Mouse (Mus musculus) left cerebral cortex, postnatal 14 days (tissue): ENCODE measurements at regions not wholly inside any gene's neighbourhood (a gene's known extent, or its start where the extent isn't known, plus 50 kb on each side); places are given as distances from the start of the nearest gene placed in this dataset.

ENCODE experiments used
- DNase-seq, 2 experiments: peaks; one replicate each; pipeline ENCODE4 v3.0.0; 2021 to 2022; ENCODE audit warnings: low spot score in 2 of 2, mixed read lengths in 1 of 2
- intact Hi-C: fragments of 180-260 bp; cut with DNase I; formaldehyde crosslinking; loops from one replicate; pipeline ENCODE4 v1.15.1; 2025

GRCm38 (mm10) chr6:31630009-31630408 is 66.2 kb upstream of the Podxl start:
- intact Hi-C loops: no loop called here

GRCm38 (mm10) chr6:31627912-31628311 is 64.1 kb upstream of the Podxl start:
- intact Hi-C loops: no loop called here
- DNase-seq: no peak

More at GRCm38 (mm10) chr6:31630009-31630408, 66.2 kb upstream of the Podxl start:
- no peak for DNase-seq

- no peak for DNase-seq
- intact Hi-C loops: no loop called here
These were observed 61.3 kb upstream of the Podxl start for GRCm38 (mm10) chr6:31625055-31625454.

- DNase-seq: no peak
- intact Hi-C loops: no loop called here
These were observed 60.6 kb upstream of the Podxl start for GRCm38 (mm10) chr6:31624374-31624773.

GRCm38 (mm10) chr6:31621023-31621422 is 57.2 kb upstream of the Podxl start:
- DNase-seq: no peak
- intact Hi-C loops: no loop called here

- no peak for DNase-seq
- intact Hi-C loops: no loop called here
These were observed 55.1 kb upstream of the Podxl start for GRCm38 (mm10) chr6:31618852-31619251.

- no peak for DNase-seq
- intact Hi-C loops: no loop called here
These were observed 53.6 kb upstream of the Podxl start for GRCm38 (mm10) chr6:31617341-31617740.

- DNase-seq: no peak
- intact Hi-C loops: no loop called here
These were observed 51.7 kb upstream of the Podxl start for GRCm38 (mm10) chr6:31615426-31615970.

GRCm38 (mm10) chr6:31614563-31614962 is 50.8 kb upstream of the Podxl start:
- intact Hi-C loops: no loop called here
- no peak for DNase-seq

GRCm38 (mm10) chr6:31613590-31614319 is 50.0 kb upstream of the Podxl start:
- intact Hi-C loops: no loop called here
- DNase-seq: no peak
